Mouse (Mus musculus): ENCODE data around the gene Sema5b. TPM values are rescaled to one million over a fixed set of nuclear protein-coding genes. Genes with fewer than 3 reads are reported as not detected.
A peak's percentile ranks its signal among the peaks of the same experiment; 100 is the strongest.

Gene Sema5b
- polyA plus RNA-seq, 1 experiment from 2014 or later = 6.8 TPM

DNA sequence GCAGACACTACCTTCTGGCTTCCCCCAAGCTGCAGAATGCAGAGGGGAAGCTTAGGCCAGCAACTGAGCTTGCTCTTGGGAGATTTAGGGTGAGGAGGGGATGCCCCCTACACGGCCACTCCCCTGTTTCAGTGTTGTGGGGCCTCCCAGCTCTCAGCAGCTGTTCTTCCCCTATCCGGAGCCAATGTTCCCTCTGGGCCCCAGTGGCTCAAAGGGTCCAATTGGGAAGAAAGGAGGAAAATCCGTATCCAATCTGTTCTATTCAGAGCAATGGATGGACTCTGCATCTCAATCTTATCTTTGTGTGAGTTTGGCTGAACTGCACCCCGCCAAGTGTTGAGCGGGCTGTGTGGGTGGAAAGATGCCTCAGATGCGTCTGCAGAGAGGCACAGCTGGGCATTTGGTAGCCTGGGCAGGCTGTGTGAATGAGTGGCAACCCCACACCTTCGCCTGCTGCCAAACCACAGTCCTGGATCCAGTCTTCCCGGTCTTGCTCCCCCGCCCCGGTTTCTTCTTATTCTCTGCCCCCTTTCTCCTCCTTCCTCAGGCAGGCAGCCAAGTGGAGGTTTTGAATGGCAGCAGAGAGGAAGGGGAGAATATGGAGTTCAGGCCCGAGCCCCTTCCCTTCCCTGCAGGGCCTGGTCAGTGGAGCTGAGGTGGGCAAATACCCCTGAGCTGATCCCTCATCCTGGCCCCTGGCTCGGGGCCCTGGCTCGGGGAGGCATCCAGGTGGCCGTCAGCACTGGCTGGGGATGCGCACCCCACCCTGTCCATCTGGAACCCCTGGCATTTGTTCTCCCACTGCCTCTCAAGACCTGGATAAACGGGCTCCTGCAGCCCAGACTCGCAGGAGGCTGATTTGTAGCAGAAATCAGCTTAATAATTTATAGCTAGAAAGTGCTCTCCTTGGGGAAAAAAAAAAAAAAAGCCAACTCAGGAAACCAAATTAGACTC, 73.2 kb downstream of the Sema5b start:
- Histone ChIP-seq H3K4me1 (peaks cover 13% of the 10 kb centered on the region), H3K27ac (replicated peaks) (0 out of 2 replicates have a peak overlapping the region, but pooled peaks have one; percentile 25), H3K4me2 (replicated peaks) (peak overlapping the region; percentile 19; the same call in 1 of the 2 replicates), H3K9me3 (replicated peaks) (no peaks in the 10 kb centered on the region), H3K36me3 (no peaks in the 10 kb centered on the region), H3K27me3 (0 out of 2 replicates have a peak, but pooled peaks cover 3% of the 10 kb centered on the region), H3K9ac (no peak overlapping the region), H3K4me3 (replicated peaks) (no peak overlapping the region)
- 27% methylated on average over 17 of the region's 17 CpGs for WGBS
- ATAC-seq (ENCODE audit: insufficient number of reproducible peaks, low FRiP score, low TSS enrichment, low read depth) = 0 out of 2 replicates have a peak, but pooled peaks have one; percentile 64

DNA sequence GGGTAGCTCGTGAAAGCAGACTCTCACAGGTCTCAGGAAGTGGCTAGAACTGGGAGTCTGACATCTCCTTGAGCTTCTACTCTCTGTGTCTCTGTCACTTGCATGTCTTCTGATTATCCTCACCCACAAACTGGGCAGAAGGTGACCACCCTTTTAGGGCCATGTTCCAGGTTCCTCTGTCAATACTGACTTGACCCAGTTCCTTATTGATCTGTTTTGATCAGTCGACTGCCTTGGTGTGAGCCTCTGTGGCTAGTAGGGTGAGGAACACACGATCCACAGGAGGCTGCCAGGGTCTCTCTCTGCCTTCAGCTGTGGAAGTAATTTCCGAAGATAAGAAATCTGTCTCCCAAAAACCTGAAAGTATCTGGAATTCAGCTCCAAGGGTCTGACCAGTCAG, 76.8 kb downstream of the Sema5b start:
- no peak overlapping the region for H3K9ac ChIP-seq
- no peaks in the 10 kb centered on the region for H3K9me3 ChIP-seq (replicated peaks)
- 81% methylated on average over 4 of the region's 4 CpGs for WGBS
- no peak for ATAC-seq (ENCODE audit: insufficient number of reproducible peaks, low FRiP score, low TSS enrichment, low read depth)
- H3K4me2 ChIP-seq (replicated peaks) = no peak overlapping the region
- H3K27me3 ChIP-seq = 0 out of 2 replicates have a peak, but pooled peaks cover 3% of the 10 kb centered on the region
- no peak overlapping the region for H3K27ac ChIP-seq (replicated peaks)
- H3K36me3 ChIP-seq = no peaks in the 10 kb centered on the region
- no peak overlapping the region for H3K4me3 ChIP-seq (replicated peaks)
- H3K4me1 ChIP-seq = peaks cover 13% of the 10 kb centered on the region

DNA sequence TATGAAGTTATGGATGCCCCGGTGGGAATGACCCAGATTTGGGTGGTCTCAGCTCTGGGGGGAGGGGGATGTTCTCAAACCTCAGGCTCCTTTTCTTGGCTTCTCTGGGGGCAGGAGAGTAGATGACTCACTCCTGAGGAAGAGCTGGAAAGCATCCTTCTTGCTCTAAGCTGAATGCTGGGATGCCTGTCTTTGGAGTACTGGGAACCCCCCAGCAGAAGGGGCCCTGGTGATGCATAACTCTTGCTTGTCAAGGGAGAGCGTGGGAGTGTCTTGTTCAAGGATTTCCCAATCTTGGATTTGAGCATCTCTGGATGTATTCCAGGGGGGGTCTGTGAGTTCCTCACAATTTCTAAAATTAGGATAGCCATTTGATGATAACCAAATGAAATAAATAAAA, 82.1 kb downstream of the Sema5b start:
- Histone ChIP-seq H3K9ac (no peak overlapping the region), H3K27ac (replicated peaks) (no peak overlapping the region), H3K36me3 (no peaks in the 10 kb centered on the region), H3K27me3 (peaks cover 4% of the 10 kb centered on the region), H3K4me3 (replicated peaks) (no peak overlapping the region), H3K4me1 (peaks cover 20% of the 10 kb centered on the region), H3K4me2 (replicated peaks) (no peak overlapping the region), H3K9me3 (replicated peaks) (no peaks in the 10 kb centered on the region)
- ATAC-seq (ENCODE audit: insufficient number of reproducible peaks, low FRiP score, low TSS enrichment, low read depth) = no peak
- WGBS = 76% methylated on average over 2 of the region's 2 CpGs

DNA sequence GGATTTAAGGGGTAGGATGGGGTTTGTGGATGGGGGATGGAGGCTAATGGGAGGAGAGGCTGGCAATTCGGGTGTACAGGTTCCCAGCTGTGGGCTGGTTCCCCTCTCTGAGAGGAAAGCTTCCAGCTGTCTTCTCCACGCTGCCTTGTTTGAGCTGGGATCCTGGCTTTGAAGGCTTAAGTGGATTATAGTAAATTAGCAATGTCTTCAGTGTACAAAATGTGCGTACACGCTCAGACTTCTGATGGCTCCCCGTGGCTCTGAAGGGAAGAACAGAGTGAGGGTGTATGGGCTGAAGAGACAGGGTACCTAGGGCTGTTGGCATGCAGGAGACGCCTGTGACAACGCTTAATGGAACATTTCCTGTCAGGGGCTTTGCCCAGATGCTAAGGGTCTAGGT, 83.0 kb downstream of the Sema5b start:
- no peak overlapping the region for H3K4me3 ChIP-seq (replicated peaks)
- no peaks in the 10 kb centered on the region for H3K36me3 ChIP-seq
- 35% methylated on average over 7 of the region's 7 CpGs for WGBS
- no peak overlapping the region for H3K9ac ChIP-seq
- H3K27ac ChIP-seq (replicated peaks) = no peak overlapping the region
- peaks cover 20% of the 10 kb centered on the region for H3K4me1 ChIP-seq
- ATAC-seq (ENCODE audit: insufficient number of reproducible peaks, low FRiP score, low TSS enrichment, low read depth) = no peak
- no peaks in the 10 kb centered on the region for H3K9me3 ChIP-seq (replicated peaks)
- no peak overlapping the region for H3K4me2 ChIP-seq (replicated peaks)
- peaks cover 4% of the 10 kb centered on the region for H3K27me3 ChIP-seq

DNA sequence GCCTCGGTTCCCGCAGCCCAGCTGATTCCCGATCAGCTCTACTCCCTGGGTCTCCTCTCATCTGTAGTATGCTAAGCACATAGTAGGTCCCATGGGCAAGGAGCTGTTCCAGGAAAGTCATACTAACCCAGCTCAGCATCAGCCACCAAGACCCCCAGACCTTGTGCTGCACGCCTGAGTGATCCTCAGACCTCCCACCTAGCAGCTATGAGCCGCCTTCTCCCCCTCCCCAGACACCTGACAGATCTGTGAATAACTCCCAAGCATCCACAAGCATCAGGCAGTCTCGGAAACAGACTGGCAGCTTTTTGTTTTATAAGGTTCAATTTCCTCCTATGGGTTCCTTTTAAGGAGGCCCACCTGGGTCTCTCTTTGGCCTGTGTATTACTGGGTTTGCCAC, 83.9 kb downstream of the Sema5b start:
- no peak overlapping the region for H3K9ac ChIP-seq
- no peak overlapping the region for H3K27ac ChIP-seq (replicated peaks)
- H3K4me2 ChIP-seq (replicated peaks) = no peak overlapping the region
- no peaks in the 10 kb centered on the region for H3K9me3 ChIP-seq (replicated peaks)
- H3K4me1 ChIP-seq = peaks cover 20% of the 10 kb centered on the region
- no peaks in the 10 kb centered on the region for H3K36me3 ChIP-seq
- ATAC-seq (ENCODE audit: insufficient number of reproducible peaks, low FRiP score, low TSS enrichment, low read depth) = no peak
- H3K27me3 ChIP-seq = peaks cover 4% of the 10 kb centered on the region
- WGBS = 62% methylated on average over 6 of the region's 6 CpGs
- H3K4me3 ChIP-seq (replicated peaks) = no peak overlapping the region

DNA sequence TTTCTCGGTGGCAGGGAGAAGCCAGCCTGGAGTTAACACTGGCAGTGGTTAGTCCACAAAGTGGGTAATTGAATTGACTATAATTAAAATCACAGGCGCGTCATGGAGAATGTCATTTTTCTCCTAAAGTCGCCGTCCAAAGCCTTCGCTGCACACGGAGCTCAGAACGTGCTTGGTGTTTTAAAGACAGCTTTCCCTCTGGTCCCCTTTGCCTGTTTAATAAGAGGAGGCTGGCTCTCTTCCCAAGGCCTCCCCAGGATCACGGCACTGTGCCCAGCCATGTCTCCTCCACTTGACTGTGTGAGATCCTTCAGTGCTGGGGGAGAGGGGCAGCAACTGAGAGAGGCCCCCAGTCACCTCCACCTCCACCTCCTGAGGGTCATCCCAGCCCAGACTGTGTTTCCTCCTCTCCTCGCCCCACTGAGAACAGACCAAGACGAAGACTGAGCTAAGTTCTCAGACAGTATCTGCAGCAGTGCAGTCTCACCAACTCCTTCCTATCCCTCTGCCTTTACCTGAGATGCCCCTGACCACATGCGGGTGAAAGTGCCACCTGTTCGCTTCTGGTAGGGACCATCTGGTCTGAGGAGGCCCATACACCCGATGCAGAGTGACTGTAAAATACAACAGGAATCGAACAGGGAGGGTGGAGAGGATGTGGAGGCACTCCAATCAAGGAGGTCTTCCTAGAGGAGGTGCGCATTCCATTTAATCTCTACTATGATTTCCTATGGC, 84.5 kb downstream of the Sema5b start:
- H3K4me2 ChIP-seq (replicated peaks) = no peak overlapping the region
- peaks cover 4% of the 10 kb centered on the region for H3K27me3 ChIP-seq
- H3K4me1 ChIP-seq = peaks cover 22% of the 10 kb centered on the region
- no peak overlapping the region for H3K4me3 ChIP-seq (replicated peaks)
- 0 out of 2 replicates have a peak overlapping the region, but pooled peaks have one; percentile 48 for H3K27ac ChIP-seq (replicated peaks)
- H3K9me3 ChIP-seq (replicated peaks) = no peaks in the 10 kb centered on the region
- 48% methylated on average over 16 of the region's 16 CpGs for WGBS
- no peaks in the 10 kb centered on the region for H3K36me3 ChIP-seq
- no peak overlapping the region for H3K9ac ChIP-seq
- no peak for ATAC-seq (ENCODE audit: insufficient number of reproducible peaks, low FRiP score, low TSS enrichment, low read depth)

DNA sequence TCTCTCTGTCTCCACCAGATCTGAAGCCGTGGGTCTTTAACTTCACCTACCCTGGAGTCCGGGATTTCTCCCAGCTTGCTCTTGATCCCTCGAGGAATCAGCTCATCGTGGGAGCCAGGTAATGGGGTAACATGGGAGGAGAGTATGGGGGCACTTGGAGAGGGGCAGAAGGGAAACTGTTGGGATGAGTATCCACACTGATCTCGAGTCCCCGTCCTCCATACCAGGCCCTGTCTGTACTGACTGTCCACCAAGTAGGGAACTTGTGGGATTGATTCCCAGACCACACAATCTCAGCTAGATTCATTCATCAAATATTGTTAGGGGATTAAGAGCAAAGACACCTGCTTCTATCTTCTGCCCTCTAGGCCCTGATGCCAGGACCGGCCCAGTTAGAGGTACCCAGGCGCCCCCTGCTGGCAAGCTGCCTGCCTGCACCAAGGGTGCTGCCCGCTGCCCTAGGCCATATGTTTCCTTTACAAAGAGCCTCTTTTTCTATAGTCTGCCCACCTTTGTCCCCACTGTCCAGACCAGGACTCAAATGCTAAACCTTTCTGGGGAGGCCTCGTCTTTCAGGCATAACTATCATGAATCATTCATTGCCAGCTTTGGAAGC, 87.2 kb downstream of the Sema5b start:
- no peak for ATAC-seq (ENCODE audit: insufficient number of reproducible peaks, low FRiP score, low TSS enrichment, low read depth)
- H3K27ac ChIP-seq (replicated peaks) = no peak overlapping the region
- H3K4me2 ChIP-seq (replicated peaks) = no peak overlapping the region
- no peak overlapping the region for H3K9ac ChIP-seq
- H3K4me3 ChIP-seq (replicated peaks) = no peak overlapping the region
- H3K27me3 ChIP-seq = peaks cover 4% of the 10 kb centered on the region
- WGBS = 38% methylated on average over 10 of the region's 10 CpGs
- H3K4me1 ChIP-seq = peaks cover 29% of the 10 kb centered on the region
- H3K36me3 ChIP-seq = no peaks in the 10 kb centered on the region
- H3K9me3 ChIP-seq (replicated peaks) = no peaks in the 10 kb centered on the region

DNA sequence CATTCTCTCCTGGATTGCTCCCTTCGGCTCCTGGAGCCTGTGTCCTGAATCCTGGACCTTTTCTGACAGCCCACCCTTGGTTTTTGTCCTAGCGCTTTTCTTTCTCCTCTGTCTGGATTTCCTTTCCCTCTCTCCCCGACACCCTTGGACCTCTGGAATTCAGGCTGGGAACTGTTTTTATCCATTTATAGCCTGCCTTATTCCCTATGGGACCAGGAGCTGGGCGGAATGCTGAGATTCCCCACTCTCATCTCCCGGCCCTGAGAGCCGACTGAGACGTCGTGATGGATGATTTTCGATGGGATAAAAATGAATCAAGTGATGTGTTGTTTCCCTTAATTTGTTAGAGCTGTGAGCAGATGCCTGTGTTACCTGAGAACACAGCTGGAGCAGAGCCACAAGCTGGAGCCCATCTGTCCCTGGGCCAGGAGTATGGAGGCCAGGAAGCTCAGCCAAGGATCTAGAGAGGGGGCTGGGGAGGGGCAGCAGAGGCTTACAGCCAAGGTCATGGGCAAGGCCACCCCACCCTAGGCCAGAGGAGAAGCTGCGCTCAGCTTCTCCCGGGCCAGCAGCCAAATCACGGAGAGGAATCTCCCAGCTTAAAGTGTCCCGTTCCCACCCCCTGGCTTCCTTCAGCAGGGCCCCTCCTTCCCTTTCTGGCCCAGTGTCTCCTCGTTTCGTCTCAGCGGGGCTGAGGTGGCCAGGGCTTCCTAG, 89.7 kb downstream of the Sema5b start:
- no peaks in the 10 kb centered on the region for H3K36me3 ChIP-seq
- 0 out of 2 replicates have a peak overlapping the region, but pooled peaks have one; percentile 1 for H3K27ac ChIP-seq (replicated peaks)
- peak overlapping the region; percentile 7; the same call in 1 of the 2 replicates for H3K4me2 ChIP-seq (replicated peaks)
- ATAC-seq (ENCODE audit: insufficient number of reproducible peaks, low FRiP score, low TSS enrichment, low read depth) = peak; percentile 53; the same call in 1 of the 2 replicates
- H3K27me3 ChIP-seq = peaks cover 4% of the 10 kb centered on the region
- H3K9me3 ChIP-seq (replicated peaks) = no peaks in the 10 kb centered on the region
- 35% methylated on average over 16 of the region's 16 CpGs for WGBS
- peaks cover 10% of the 10 kb centered on the region for H3K4me1 ChIP-seq
- no peak overlapping the region for H3K9ac ChIP-seq
- H3K4me3 ChIP-seq (replicated peaks) = no peak overlapping the region

DNA sequence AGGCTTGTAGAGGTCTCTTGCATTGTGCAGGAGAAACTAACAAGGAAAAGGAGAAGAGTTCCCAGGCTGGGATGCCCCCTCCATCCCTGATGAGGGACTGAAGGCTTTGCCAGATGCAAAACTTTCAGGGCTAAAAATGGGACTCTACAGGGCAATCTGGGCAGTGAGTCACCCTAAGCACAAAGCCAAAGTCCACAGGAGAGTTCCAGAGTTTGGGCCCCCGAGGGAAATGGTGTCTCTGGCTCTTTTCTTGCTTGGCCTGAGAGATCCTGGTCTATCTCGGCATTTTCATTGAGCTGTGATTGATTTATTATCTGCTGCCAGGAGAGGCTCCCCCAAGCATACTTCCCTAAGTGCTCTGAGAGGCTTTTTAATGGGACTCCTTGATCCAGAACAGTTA, 92.1 kb downstream of the Sema5b start:
- WGBS = 56% methylated on average over 2 of the region's 2 CpGs

DNA sequence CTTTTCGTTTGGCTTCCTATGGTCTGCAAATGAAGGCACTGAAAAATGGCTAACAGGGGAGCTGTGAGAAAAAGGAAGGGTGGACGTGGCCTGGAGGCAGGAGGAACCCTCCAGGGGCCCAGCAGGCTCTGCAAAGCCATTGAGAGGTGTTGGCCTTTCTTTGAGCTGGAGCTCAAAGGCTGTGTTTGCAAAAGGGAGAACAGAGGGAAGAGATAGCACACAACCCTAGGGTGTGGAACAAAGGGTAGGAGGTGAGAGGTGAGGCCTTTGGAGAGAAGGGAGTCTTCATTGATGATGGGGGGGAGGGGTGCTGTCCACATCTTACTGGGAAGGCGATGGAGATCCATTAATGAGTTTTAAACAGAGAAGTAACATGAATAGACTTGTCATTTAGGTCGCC, 94.0 kb downstream of the Sema5b start:
- no peak for ATAC-seq (ENCODE audit: insufficient number of reproducible peaks, low FRiP score, low TSS enrichment, low read depth)
- Histone ChIP-seq H3K36me3 (no peaks in the 10 kb centered on the region), H3K9ac (no peak overlapping the region), H3K4me2 (replicated peaks) (no peak overlapping the region), H3K27me3 (no peaks in the 10 kb centered on the region), H3K4me1 (peaks cover 9% of the 10 kb centered on the region), H3K4me3 (replicated peaks) (no peak overlapping the region), H3K9me3 (replicated peaks) (no peaks in the 10 kb centered on the region), H3K27ac (replicated peaks) (no peak overlapping the region)
- WGBS = 65% methylated on average over 4 of the region's 4 CpGs

More for the DNA sequence above, 92.1 kb downstream of the Sema5b start:
- Histone ChIP-seq H3K9ac (no peak overlapping the region), H3K36me3 (no peaks in the 10 kb centered on the region), H3K9me3 (replicated peaks) (no peaks in the 10 kb centered on the region), H3K27ac (replicated peaks) (no peak overlapping the region), H3K4me3 (replicated peaks) (no peak overlapping the region), H3K4me2 (replicated peaks) (no peak overlapping the region), H3K27me3 (no peaks in the 10 kb centered on the region; the same call in 1 of the 2 replicates), H3K4me1 (peaks cover 9% of the 10 kb centered on the region)
- ATAC-seq (ENCODE audit: insufficient number of reproducible peaks, low FRiP score, low TSS enrichment, low read depth) = no peak

All from embryonic facial prominence, embryonic 15.5 days (tissue).